Mouse (Mus musculus) right cerebral cortex, adult 18-20 months (tissue): ENCODE results near the gene Trim75.
A peak's percentile ranks its signal among the peaks of the same experiment; 100 is the strongest.
"Not testable (repeated sequence)": the region's sequence is repeated elsewhere in the genome, so short reads cannot be mapped to it uniquely, and the experiment has no call there.

Source experiments
- DNase-seq: peaks from one replicate; pipeline ENCODE4 v3.0.0; 2022; ENCODE audit warnings: mixed read lengths

Gene Trim75

GRCm38 (mm10) chr8:64987731-64988130 lies at the start of gene Trim75:
Gene Trim75, minus strand, starts transcription at chr8:64987831.
- no peak for DNase-seq

GRCm38 (mm10) chr8:65037117-65037533 lies 49.5 kb upstream of the Trim75 start, which contains the start of gene Apela:
Gene Apela, minus strand, starts transcription at chr8:65037336.
- no peak for DNase-seq

DNA sequence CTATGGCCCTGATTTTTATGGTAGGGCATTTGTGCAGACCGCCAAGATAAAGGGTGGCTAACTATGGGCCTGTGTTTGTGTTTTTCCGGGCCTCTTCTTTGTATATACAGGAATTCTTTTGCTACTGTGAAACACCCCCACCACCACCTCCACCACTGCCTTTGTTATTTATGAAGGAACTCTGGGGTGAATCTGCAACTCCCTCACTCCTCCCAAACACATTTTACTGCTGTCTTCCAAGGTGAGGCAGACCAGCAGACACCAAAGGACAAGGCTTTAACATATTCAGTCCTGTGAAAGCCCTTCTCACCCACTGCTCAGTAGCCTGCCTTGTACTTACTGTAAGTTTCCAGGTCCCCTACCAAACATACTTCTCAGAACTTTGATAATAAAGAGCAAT lies 46.5 kb upstream of the Trim75 start:
- DNase-seq = no peak

DNA sequence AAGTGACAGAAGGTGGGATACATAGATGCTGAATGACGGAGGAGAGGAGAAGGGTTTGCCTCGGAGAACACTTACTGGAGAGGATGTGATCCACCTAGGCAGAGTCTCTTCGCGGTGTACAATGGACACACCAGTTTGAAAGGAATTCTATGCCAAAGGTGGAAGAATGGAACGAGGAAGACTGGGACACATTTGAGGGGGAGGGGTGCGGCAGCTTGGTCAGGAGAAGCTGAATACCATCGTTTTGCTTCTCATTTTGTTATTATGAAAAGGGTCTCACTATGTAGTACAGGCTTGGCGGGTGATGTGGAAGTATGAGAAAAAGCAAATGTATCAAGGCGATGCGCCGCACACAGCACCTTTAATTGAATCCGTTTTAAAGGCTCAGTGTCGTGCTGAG lies 45.4 kb upstream of the Trim75 start:
- no peak for DNase-seq

DNA sequence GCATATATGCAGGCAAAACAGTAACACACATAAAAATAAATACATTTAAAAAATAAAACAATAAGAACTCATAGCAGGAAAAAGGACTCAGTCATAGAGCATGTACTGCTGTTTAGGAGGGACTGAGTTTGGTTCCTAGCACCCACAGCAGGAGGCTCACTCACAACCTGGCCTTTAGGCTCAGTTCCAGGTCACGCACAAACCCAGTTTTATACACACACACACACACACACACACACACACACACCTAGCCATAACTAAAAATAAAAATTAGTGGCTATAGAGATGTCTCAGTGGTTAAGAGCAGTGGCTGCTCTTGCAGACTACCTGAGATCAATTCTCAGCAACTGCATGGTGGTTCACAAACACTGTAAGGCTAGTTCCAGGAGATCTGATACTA lies 44.5 kb upstream of the Trim75 start:
- DNase-seq = no peak

DNA sequence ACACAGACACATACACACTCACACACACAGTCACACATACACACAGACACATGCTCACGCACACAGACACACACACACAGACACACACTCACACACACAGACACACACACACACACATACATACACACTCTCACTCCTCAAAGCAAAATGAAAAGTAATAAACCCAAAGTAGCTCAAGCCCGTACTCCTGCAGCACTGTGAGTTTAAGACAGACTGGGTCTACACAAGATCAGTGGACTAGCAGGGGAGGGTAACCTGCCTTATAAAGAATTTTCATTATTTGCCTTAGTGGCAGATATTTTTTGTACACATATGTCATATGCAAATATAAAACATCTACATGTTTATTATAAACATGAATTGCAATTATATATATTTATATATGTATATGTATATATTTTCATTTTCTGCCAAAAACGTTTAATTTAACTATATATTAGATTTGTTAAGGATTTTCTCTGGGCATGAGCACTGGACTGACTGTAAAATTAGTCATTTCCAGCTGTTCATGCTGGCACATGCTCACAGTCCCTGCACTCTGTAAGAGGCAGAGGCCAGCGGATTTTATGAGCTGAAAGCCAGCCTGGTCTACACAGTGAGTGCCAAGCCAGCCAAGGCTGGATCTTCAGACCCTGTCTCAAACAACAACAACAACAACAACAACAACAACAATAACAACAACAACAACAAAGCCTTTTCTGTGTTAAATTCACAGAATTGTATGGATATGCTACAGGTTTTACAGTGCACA lies 43.3 kb upstream of the Trim75 start:
- no peak for DNase-seq

DNA sequence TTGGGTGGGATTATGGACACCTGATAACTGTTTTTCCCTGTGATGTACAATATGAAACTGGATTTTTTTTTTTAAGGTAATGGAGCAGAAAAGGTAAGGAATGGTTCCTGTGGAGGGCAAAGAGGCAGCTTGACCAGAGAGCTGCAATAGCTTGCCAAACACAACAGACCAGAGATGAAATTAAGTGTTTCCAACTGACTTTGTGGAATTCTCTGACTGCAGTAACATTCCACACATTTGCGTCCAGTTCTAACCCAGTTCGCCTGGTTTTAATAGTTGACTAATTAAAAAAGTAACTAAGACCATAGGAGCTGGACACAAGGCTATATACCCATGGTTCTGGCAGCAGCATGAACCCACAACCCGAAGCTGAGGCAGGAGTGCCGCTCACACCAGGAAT lies 42.1 kb upstream of the Trim75 start:
- DNase-seq = no peak

- no peak for DNase-seq
Observed at GRCm38 (mm10) chr8:65028959-65029686, 41.5 kb upstream of the Trim75 start.

- peak; percentile 37 for DNase-seq
Observed at GRCm38 (mm10) chr8:65022485-65022884, 34.9 kb upstream of the Trim75 start.

DNA sequence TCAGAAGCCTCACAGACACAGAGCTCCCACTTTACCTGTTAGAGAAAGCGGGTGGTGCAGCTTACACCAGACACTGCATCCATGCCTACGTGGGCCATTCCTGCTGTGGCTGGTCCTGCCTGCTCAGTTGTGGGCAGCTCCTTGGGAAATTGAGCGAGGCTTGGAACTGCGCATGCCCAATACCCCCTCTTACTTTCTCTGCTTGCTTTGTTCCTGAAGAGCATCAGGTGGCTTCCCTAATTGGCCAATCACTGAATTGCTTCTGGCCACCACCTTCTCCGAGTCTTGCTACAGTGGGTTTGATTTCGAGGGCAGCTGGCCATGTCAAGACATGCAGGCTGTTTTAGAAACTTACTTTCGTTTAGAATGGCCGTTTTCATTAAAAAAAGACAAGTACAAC lies 30.8 kb upstream of the Trim75 start, which contains the start of the genes Trim61 and Trim60:
Gene Trim61, minus strand, starts transcription at position 101 of the 400 bp plus-strand sequence.
Gene Trim60, minus strand, starts transcription at position 162 of the 400 bp plus-strand sequence.
- DNase-seq = no peak

GRCm38 (mm10) chr8:65007616-65008015 lies 20.0 kb upstream of the Trim75 start:
- not testable (repeated sequence) for DNase-seq

GRCm38 (mm10) chr8:64998806-64999365 lies 11.3 kb upstream of the Trim75 start:
- DNase-seq = no peak

DNA sequence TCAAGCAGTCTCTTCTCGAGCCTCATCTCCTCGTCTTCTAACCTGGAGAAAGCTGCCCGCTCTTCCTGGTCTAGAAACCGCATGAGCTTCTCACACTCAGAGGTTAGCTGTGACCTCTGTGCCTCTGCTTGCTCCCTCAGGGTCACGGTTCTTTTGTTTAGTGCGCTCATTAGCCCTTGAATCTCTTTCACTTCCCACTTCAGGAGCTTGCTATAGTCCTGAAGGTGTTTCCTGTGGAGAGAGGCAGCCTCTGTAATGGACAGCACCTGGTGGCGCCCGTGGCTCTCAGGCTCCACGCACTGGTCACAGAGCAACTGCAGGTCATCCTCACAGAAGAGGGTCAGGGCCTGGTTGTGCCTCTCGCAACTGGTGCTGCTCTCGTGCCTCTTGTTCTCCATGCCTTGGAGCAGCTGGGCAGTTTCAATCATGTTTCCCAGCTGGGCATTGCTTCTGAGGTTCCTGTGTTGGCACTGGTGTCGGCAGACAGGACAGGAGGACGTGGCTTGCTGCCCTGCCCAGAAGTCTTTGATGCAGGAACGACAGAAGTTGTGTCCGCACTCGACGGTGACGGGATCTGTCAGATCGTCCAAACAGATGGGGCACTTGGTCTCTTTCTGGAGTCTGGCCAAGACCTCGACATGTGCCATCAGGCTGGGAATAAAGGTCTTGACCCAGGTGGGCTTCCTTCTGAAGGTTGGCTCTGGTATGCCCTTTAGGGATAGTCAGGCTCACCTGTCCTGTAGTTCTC lies 4.3 kb downstream of the Trim75 start:
- no peak for DNase-seq

GRCm38 (mm10) chr8:64962836-64963235 lies 24.8 kb downstream of the Trim75 start:
- no peak for DNase-seq

DNA sequence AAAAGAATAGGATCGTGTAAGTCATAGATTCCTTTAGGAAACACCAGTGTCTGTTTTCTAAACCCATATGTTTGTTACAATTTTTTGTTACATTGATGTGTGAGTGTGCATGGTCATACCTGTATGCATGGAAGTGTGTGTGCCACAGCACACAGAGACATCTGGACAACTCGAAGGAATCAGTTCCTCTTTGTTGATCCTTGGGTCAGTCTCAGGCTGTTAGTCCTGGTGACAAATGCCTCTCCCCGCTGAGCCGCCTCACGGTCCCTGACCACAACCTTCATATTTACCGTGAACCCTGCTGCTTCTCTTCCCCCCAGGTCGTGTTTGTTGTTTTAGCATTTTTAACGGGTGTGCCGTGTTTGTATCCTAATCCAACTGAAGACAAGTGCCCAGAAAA lies 28.6 kb downstream of the Trim75 start:
- no peak for DNase-seq

DNA sequence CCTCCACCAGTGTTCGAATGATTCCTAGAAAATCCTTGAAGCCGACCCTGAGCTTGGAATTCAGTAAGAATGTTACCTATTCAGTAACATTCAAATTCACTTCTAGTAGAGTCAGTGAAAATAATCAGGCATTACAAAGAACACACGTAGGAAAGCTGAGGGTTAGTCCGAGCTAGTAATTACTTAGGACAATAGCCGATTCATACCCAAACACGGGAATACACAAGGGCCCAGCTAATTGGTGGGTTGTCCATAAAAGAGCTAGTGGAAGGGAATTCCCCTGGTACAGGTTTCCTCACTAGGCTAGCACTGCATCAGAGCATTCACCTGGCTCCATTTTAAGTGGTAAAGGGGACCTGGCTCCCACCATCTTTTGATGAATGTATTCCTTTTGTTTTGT lies 35.5 kb downstream of the Trim75 start:
- no peak for DNase-seq

DNA sequence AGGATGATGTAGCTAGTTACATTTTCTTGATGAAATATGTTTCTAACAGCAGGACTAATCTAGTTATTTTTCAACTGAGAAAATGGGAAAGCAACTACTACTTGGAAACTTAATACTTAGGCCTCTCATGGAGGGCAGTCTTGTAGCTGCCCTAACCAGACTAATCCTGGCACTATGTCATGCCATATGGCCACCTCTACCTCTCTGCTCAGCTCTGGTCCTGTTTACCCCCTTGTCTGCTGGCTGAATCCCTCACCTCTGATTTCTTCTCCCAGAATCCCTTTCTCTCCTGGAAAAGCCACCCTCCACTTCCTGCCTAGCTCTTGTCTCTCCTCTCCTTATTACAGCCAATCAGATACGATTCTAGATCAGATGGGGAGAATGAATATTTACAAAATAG lies 39.3 kb downstream of the Trim75 start:
- no peak for DNase-seq

GRCm38 (mm10) chr8:64947698-64948034 lies 40.0 kb downstream of the Trim75 start:
- DNase-seq = no peak

- peak; percentile 94 for DNase-seq
Observed at GRCm38 (mm10) chr8:64946820-64947697, 40.6 kb downstream of the Trim75 start, which contains the start of gene Tmem192. Gene Tmem192, plus strand, starts transcription at chr8:64947185.

DNA sequence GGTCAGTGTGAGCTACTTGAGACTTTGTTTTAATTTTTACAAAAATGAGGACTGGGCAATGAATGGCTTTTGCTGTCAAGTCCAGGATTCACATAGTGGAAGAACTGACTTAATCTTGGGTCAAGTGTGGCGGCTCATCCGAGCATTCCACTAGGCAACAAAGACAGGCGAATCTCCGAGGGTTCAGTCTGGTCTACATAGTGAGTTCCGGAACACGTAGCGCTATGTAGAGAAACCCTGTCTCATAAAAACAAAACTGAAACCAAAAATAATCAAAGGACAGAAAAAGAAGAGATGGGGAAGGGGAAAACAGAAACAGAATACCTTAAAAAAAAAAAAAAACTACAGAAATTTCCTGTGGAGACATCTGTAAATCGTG lies 41.2 kb downstream of the Trim75 start:
- no peak for DNase-seq

DNA sequence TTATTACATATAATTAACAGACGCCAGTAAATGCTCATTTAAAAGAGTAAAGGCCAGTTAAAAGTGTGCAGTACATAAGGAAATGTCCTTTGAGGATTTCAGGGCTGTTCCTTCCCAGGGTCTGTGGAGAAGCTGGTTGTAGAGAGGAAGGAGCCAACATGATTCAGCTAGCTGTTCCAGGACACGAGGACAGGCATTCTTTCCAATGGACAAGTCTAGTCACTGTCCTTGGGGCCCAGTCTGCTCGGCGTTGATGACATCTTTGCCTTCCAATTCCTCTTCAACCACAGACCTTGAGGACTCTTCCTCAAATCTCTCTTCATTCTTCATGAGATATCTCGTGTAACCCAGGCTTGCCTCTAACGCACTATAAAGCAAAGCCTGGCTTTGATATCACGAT lies 42.0 kb downstream of the Trim75 start:
- DNase-seq = no peak

DNA sequence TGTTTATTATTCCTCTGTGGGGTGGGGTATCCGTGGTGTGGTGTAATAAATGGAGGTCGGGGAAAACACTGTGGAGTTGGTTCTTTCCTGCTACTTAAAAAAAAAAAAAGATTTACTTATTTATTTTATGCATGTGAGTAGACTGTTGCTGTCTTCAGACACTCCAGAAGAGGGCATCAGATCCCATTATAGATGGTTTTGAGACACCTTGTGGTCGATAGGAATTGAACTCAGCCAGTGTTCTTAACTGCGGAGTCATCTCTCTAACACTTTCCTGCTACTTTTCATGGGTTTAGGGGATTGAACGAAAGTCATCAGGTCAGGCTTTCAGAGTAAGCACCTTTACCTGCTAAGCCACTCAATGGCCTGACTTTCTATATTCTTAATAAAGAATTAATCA lies 42.8 kb downstream of the Trim75 start:
- DNase-seq = no peak
